Mouse (Mus musculus) intestine, postnatal 0 days (tissue): ENCODE results near the gene Ppp6r1. TPM values are rescaled to one million over a fixed set of nuclear protein-coding genes. Genes with fewer than 3 reads are reported as not detected.

Experiments
- ATAC-seq: fragments of 200-750 bp; cut with Nextera tagmentation; 2 replicates; pipeline ENCODE4 v1.8.0; 2017; ENCODE audit warnings: mild to moderate bottlenecking, moderate TSS enrichment, moderate library complexity
- H3K27ac ChIP-seq: fragments of 300-500 bp; sonication (generic); 2 replicates; pipeline ENCODE4 v1.5.1; 2014; ENCODE audit warnings: mild to moderate bottlenecking, low read depth, low read length, moderate library complexity
- H3K27me3 ChIP-seq: fragments of 300-500 bp; sonication (generic); replicated peaks from 2 replicates; pipeline ENCODE4 v1.6.1; 2014; ENCODE audit warnings: low read length, mixed read lengths; ENCODE audit not compliant: control insufficient read depth, insufficient read depth
- H3K36me3 ChIP-seq: fragments of 300-500 bp; sonication (generic); 2 replicates; pipeline ENCODE4 v1.6.1; 2014; ENCODE audit warnings: mild to moderate bottlenecking, moderate library complexity; ENCODE audit not compliant: control insufficient read depth, insufficient read depth
- H3K4me1 ChIP-seq: fragments of 300-500 bp; sonication (generic); replicated peaks from 2 replicates; pipeline ENCODE4 v1.6.1; 2014; ENCODE audit warnings: antibody characterized with exemption, low read length, mixed read lengths; ENCODE audit not compliant: control insufficient read depth, insufficient read depth
- H3K4me2 ChIP-seq: fragments of 300-500 bp; sonication (generic); replicated peaks from 2 replicates; pipeline ENCODE4 v1.6.1; 2014; ENCODE audit warnings: low read depth, mild to moderate bottlenecking, moderate library complexity
- H3K4me3 ChIP-seq: fragments of 300-500 bp; sonication (generic); 2 replicates; pipeline ENCODE4 v1.5.1; 2014; ENCODE audit warnings: low read depth, low read length
- H3K9ac ChIP-seq: fragments of 300-500 bp; sonication (generic); 2 replicates; pipeline ENCODE4 v1.6.1; 2014; ENCODE audit warnings: mild to moderate bottlenecking, low read depth, low read length
- H3K9me3 ChIP-seq: fragments of 300-500 bp; sonication (generic); 2 replicates; pipeline ENCODE4 v1.6.1; 2016; ENCODE audit warnings: mixed run types; ENCODE audit not compliant: control insufficient read depth
- CTCF ChIP-seq: sonication (generic); IDR thresholded peaks from 2 replicates; pipeline ENCODE4 v1.5.1; 2016; ENCODE audit warnings: low read depth, mild to moderate bottlenecking, control low read depth, antibody characterized with exemption, moderate library complexity
- WGBS: fragments of 180-500 bp; shearing (Covaris S2); extraction: QIAGEN DNeasy Blood & Tissue Kit; methylation state at CpG from one replicate; pipeline ENCODE4 v1.1.7; 2014; 5-methylcytosine and 5-hydroxymethylcytosine counted together
- polyA plus RNA-seq: library from polyadenylated mRNA; unstranded; fragments of >200 nt; fragmentation: Nextera tagmentation; extraction: Ambion mirVana; gene quantifications from 2 replicates; pipeline ENCODE4 v1.2.1, GENCODE M21; 2015

Ppp6r1 gene
- polyA plus RNA-seq, result 4.7 and 5.8 TPM in 2 replicates

- H3K27ac ChIP-seq, result peak within 1 kb of the TSS; percentile 93
- peak; percentile 70 for TF ChIP-seq CTCF
- H3K36me3 ChIP-seq, result peaks cover 6% of the 10 kb centered on the region; the same call in 1 of the 2 replicates
- H3K4me1 ChIP-seq, result 0 out of 2 replicates have a peak, but pooled peaks cover 6% of the 10 kb centered on the region
- H3K9me3 ChIP-seq, result no peaks in the 10 kb centered on the region
- peak; percentile 96 for ATAC-seq
- H3K9ac ChIP-seq, result peak within 1 kb of the TSS; percentile 95
- H3K27me3 ChIP-seq, result no peaks in the 10 kb centered on the region
- WGBS, result under 1% methylated on average over 54 of the region's 54 CpGs
- peak within 1 kb of the TSS; percentile 86 for H3K4me2 ChIP-seq
- H3K4me3 ChIP-seq, result peak within 1 kb of the TSS; percentile 93
These were observed at the start of gene Ppp6r1 for GRCm38 (mm10) chr7:4658912-4659551. Gene Ppp6r1, minus strand, starts transcription at chr7:4659019.

GRCm38 (mm10) chr7:4705098-4705497, 46.3 kb upstream of the Ppp6r1 start:
- WGBS, result 51% methylated on average over 18 of the region's 18 CpGs
- Histone ChIP-seq H3K27me3 (no peaks in the 10 kb centered on the region), H3K4me1 (no peaks in the 10 kb centered on the region), H3K27ac (no peak overlapping the region), H3K9me3 (no peaks in the 10 kb centered on the region), H3K36me3 (peaks cover 26% of the 10 kb centered on the region), H3K9ac (no peak overlapping the region), H3K4me3 (no peak overlapping the region), H3K4me2 (no peak overlapping the region)
- no peak for ATAC-seq
- TF ChIP-seq CTCF, result peak; percentile 77

- Histone ChIP-seq H3K27ac (no peak overlapping the region), H3K4me3 (no peak overlapping the region), H3K4me2 (no peak overlapping the region), H3K36me3 (peaks cover 20% of the 10 kb centered on the region), H3K9ac (no peak overlapping the region), H3K27me3 (no peaks in the 10 kb centered on the region), H3K4me1 (no peaks in the 10 kb centered on the region), H3K9me3 (no peaks in the 10 kb centered on the region)
- ATAC-seq, result no peak
- WGBS, result 89% methylated on average over 7 of the region's 7 CpGs
- TF ChIP-seq CTCF, result 0 out of 2 replicates have a peak, but pooled peaks have one; percentile 15
These were observed 44.4 kb upstream of the Ppp6r1 start for GRCm38 (mm10) chr7:4703195-4703594.

- no peak for ATAC-seq
- TF ChIP-seq CTCF, result no peak
- WGBS, result 66% methylated on average over 8 of the region's 8 CpGs
- Histone ChIP-seq H3K9ac (no peak overlapping the region), H3K27me3 (no peaks in the 10 kb centered on the region), H3K4me3 (no peak overlapping the region), H3K36me3 (peaks cover 13% of the 10 kb centered on the region; the same call in 1 of the 2 replicates), H3K27ac (no peak overlapping the region), H3K4me2 (no peak overlapping the region), H3K4me1 (no peaks in the 10 kb centered on the region), H3K9me3 (no peaks in the 10 kb centered on the region)
These were observed 43.5 kb upstream of the Ppp6r1 start for GRCm38 (mm10) chr7:4702334-4702733.

GRCm38 (mm10) chr7:4693004-4693403, 34.2 kb upstream of the Ppp6r1 start:
- no peak for TF ChIP-seq CTCF
- H3K27ac ChIP-seq, result no peak overlapping the region
- WGBS, result 85% methylated on average over 6 of the region's 6 CpGs

GRCm38 (mm10) chr7:4690951-4691653, 32.3 kb upstream of the Ppp6r1 start:
- peak overlapping the region; percentile 62 for H3K27ac ChIP-seq
- 9% methylated on average over 30 of the region's 35 CpGs for WGBS

More at GRCm38 (mm10) chr7:4693004-4693403, 34.2 kb upstream of the Ppp6r1 start:
- 0 out of 2 replicates have a peak, but pooled peaks cover 4% of the 10 kb centered on the region for H3K36me3 ChIP-seq
- ATAC-seq, result no peak
- H3K4me1 ChIP-seq, result no peaks in the 10 kb centered on the region
- H3K4me3 ChIP-seq, result no peak overlapping the region
- no peak overlapping the region for H3K9ac ChIP-seq
- no peaks in the 10 kb centered on the region for H3K9me3 ChIP-seq
- H3K27me3 ChIP-seq, result no peaks in the 10 kb centered on the region
- H3K4me2 ChIP-seq, result no peak overlapping the region

More at GRCm38 (mm10) chr7:4690951-4691653, 32.3 kb upstream of the Ppp6r1 start:
- no peak for TF ChIP-seq CTCF
- Histone ChIP-seq H3K9me3 (no peaks in the 10 kb centered on the region), H3K4me1 (no peaks in the 10 kb centered on the region), H3K36me3 (0 out of 2 replicates have a peak, but pooled peaks cover 4% of the 10 kb centered on the region), H3K27me3 (no peaks in the 10 kb centered on the region), H3K4me2 (peak overlapping the region; percentile 76), H3K9ac (peak overlapping the region; percentile 81), H3K4me3 (peak overlapping the region; percentile 54)
- ATAC-seq, result peak; percentile 20; the same call in 1 of the 2 replicates
